Mouse (Mus musculus) 3134 (cell line): ENCODE results near the gene Cd300ld2.
"Not testable (repeated sequence)": the region's sequence is repeated elsewhere in the genome, so short reads cannot be mapped to it uniquely, and the experiment has no call there.

ENCODE experiments used
- DNase-seq: peaks from one replicate; pipeline ENCODE4 v3.0.0-alpha.2; 2011; ENCODE audit warnings: low spot score; ENCODE audit not compliant: insufficient read length; ENCODE audit errors: extremely low read depth

Gene Cd300ld2

GRCm38 (mm10) chr11:115016093-115016492 is at the start of gene Cd300ld2:
Gene Cd300ld2, minus strand, starts transcription at chr11:115016193.
- DNase-seq: not testable (repeated sequence)

- DNase-seq: no peak
These were observed 46.1 kb upstream of the Cd300ld2 start, which contains the start of gene Cd300e for GRCm38 (mm10) chr11:115062077-115062476. Gene Cd300e, minus strand, starts transcription at chr11:115062177.

- no peak for DNase-seq
These were observed 43.8 kb upstream of the Cd300ld2 start for GRCm38 (mm10) chr11:115059797-115060196.

- no peak for DNase-seq
These were observed 42.7 kb upstream of the Cd300ld2 start for GRCm38 (mm10) chr11:115058701-115059100.

GRCm38 (mm10) chr11:115054537-115054936 is 38.5 kb upstream of the Cd300ld2 start:
- DNase-seq: peak; percentile 19

GRCm38 (mm10) chr11:115052991-115053390 is 37.0 kb upstream of the Cd300ld2 start:
- DNase-seq: no peak

- DNase-seq: no peak
These were observed 36.2 kb upstream of the Cd300ld2 start for GRCm38 (mm10) chr11:115052206-115052605.

- peak; percentile 24 for DNase-seq
These were observed 33.4 kb upstream of the Cd300ld2 start for GRCm38 (mm10) chr11:115049282-115049895.

GRCm38 (mm10) chr11:115048259-115048658 is 32.3 kb upstream of the Cd300ld2 start, which contains the start of gene Cd300ld3:
Gene Cd300ld3, minus strand, starts transcription at chr11:115048409.
- DNase-seq: no peak

GRCm38 (mm10) chr11:115037669-115038068 is 21.7 kb upstream of the Cd300ld2 start, which contains the start of gene Cd300ld5:
Gene Cd300ld5, minus strand, starts transcription at chr11:115037769.
- not testable (repeated sequence) for DNase-seq

GRCm38 (mm10) chr11:115026912-115027311 is 10.9 kb upstream of the Cd300ld2 start, which contains the start of gene Cd300ld4:
Gene Cd300ld4, minus strand, starts transcription at chr11:115027012.
- DNase-seq: not testable (repeated sequence)

- DNase-seq: no peak
These were observed 11.9 kb downstream of the Cd300ld2 start for GRCm38 (mm10) chr11:115004070-115004469.

GRCm38 (mm10) chr11:115001474-115002040 is 14.4 kb downstream of the Cd300ld2 start, which contains the start of gene Cd300c2:
Gene Cd300c2, minus strand, starts transcription at chr11:115001880.
- DNase-seq: no peak

GRCm38 (mm10) chr11:114989793-114990192 is 26.2 kb downstream of the Cd300ld2 start, which contains the start of gene Cd300ld:
Gene Cd300ld, minus strand, starts transcription at chr11:114989922.
- no peak for DNase-seq

GRCm38 (mm10) chr11:114981866-114982265 is 34.1 kb downstream of the Cd300ld2 start:
- DNase-seq: peak; percentile 69

GRCm38 (mm10) chr11:114972726-114973125 is 43.3 kb downstream of the Cd300ld2 start:
- no peak for DNase-seq

GRCm38 (mm10) chr11:114968752-114969207 is 47.2 kb downstream of the Cd300ld2 start, which contains the start of gene Cd300c:
Gene Cd300c, minus strand, starts transcription at chr11:114969157.
- no peak for DNase-seq

GRCm38 (mm10) chr11:114965182-114965828 is 50.7 kb downstream of the Cd300ld2 start:
- peak; percentile 86 for DNase-seq

- DNase-seq: no peak
These were observed 55.6 kb downstream of the Cd300ld2 start for GRCm38 (mm10) chr11:114960369-114960768.
